Mouse (Mus musculus): ENCODE data around the gene Ypel3. TPM values are rescaled to one million over a fixed set of nuclear protein-coding genes. Genes with fewer than 3 reads are reported as not detected.
"Not testable (repeated sequence)": the region's sequence is repeated elsewhere in the genome, so short reads cannot be mapped to it uniquely, and the experiment has no call there.

Ypel3 gene
- polyA plus RNA-seq, 3 experiments from 2014 or later, result 51.9 to 107 (median 70.2) TPM

GRCm38 (mm10) chr7:126767001-126767400 lies 9.8 kb upstream of the Ypel3 start:
- no peak for ATAC-seq

GRCm38 (mm10) chr7:126770784-126771183 lies 6.0 kb upstream of the Ypel3 start:
- no peak for ATAC-seq

- no peak for ATAC-seq
Measured at GRCm38 (mm10) chr7:126773351-126773750, 3.4 kb upstream of the Ypel3 start.

- peak; percentile 36 for ATAC-seq
Measured at GRCm38 (mm10) chr7:126774463-126774862, 2.3 kb upstream of the Ypel3 start.

- ATAC-seq, result no peak
Measured at GRCm38 (mm10) chr7:126775185-126775977, 1.4 kb upstream of the Ypel3 start.

- no peak for ATAC-seq
Measured at GRCm38 (mm10) chr7:126775978-126776234, 849 bp upstream of the Ypel3 start.

- ATAC-seq, result no peak
Measured at GRCm38 (mm10) chr7:126777476-126777875, 721 bp downstream of the Ypel3 start.

GRCm38 (mm10) chr7:126778147-126778546 lies 1.4 kb downstream of the Ypel3 start:
- ATAC-seq, result no peak

- not testable (repeated sequence) for ATAC-seq
Measured at GRCm38 (mm10) chr7:126779101-126779500, 2.3 kb downstream of the Ypel3 start.

GRCm38 (mm10) chr7:126779983-126780970 lies 3.5 kb downstream of the Ypel3 start:
- peak; percentile 39 for ATAC-seq

GRCm38 (mm10) chr7:126780971-126781635 lies 4.3 kb downstream of the Ypel3 start, which contains the start of gene Tbx6:
TSS of gene Tbx6 (plus strand) at chr7:126781483.
- ATAC-seq, result no peak

- no peak for ATAC-seq
Measured at GRCm38 (mm10) chr7:126781661-126782370, 5.1 kb downstream of the Ypel3 start.

- no peak for ATAC-seq
Measured at GRCm38 (mm10) chr7:126782693-126783092, 5.9 kb downstream of the Ypel3 start.

- ATAC-seq, result no peak
Measured at GRCm38 (mm10) chr7:126784469-126784868, 7.7 kb downstream of the Ypel3 start.

- ATAC-seq, result no peak
Measured at GRCm38 (mm10) chr7:126785056-126785455, 8.3 kb downstream of the Ypel3 start.

- no peak for ATAC-seq
Measured at GRCm38 (mm10) chr7:126786142-126786541, 9.4 kb downstream of the Ypel3 start.

GRCm38 (mm10) chr7:126789141-126789540 lies 12.4 kb downstream of the Ypel3 start:
- ATAC-seq, result no peak

GRCm38 (mm10) chr7:126791851-126792720 lies 15.3 kb downstream of the Ypel3 start, which contains the start of gene Ppp4c:
TSS of gene Ppp4c (minus strand) at chr7:126792496.
- peak; percentile 91 for ATAC-seq

GRCm38 (mm10) chr7:126792721-126793443 lies 16.1 kb downstream of the Ypel3 start:
- no peak for ATAC-seq

Data from inflammation-experienced regulatory T-cells, adult 6 months (primary cell).